Mouse (Mus musculus) erythroblast, embryonic 14.5 days (primary cell): Measurements from ENCODE around the gene Cxcl9. TPM values are rescaled to one million over a fixed set of nuclear protein-coding genes. Genes with fewer than 3 reads are reported as not detected.
"Not testable (repeated sequence)": the region's sequence is repeated elsewhere in the genome, so short reads cannot be mapped to it uniquely, and the experiment has no call there.

Experiments
- H3K27me3 ChIP-seq: 2 replicates; pipeline ENCODE4 v1.6.1; 2012; ENCODE audit warnings: inconsistent platforms; ENCODE audit not compliant: control insufficient read depth
- H3K36me3 ChIP-seq: 2 replicates; pipeline ENCODE4 v1.6.1; 2012; ENCODE audit warnings: mild to moderate bottlenecking, inconsistent platforms; ENCODE audit not compliant: control insufficient read depth
- H3K4me1 ChIP-seq: 2 replicates; pipeline ENCODE4 v1.6.1; 2012; ENCODE audit warnings: inconsistent platforms; ENCODE audit not compliant: control insufficient read depth
- H3K4me3 ChIP-seq: replicated peaks from 2 replicates; pipeline ENCODE3; 2012; ENCODE audit warnings: moderate library complexity, mild to moderate bottlenecking, inconsistent platforms
- H3K9me3 ChIP-seq: 2 replicates; pipeline ENCODE4 v1.6.1; 2012; ENCODE audit warnings: low read length, inconsistent platforms, mixed read lengths; ENCODE audit not compliant: control insufficient read depth
- GATA1 ChIP-seq: IDR thresholded peaks from 2 replicates; pipeline ENCODE4 v1.6.1; 2012; ENCODE audit warnings: low read length, inconsistent platforms, mixed read lengths
- TAL1 ChIP-seq: IDR thresholded peaks from 3 replicates; pipeline ENCODE4 v1.6.1; 2012; ENCODE audit warnings: low read length, inconsistent platforms, mixed read lengths
- polyA plus RNA-seq: library from polyadenylated mRNA; stranded (reverse); fragments of >175 nt; gene quantifications from 2 replicates; pipeline ENCODE4 v1.2.3, GENCODE M21; 2012

Gene Cxcl9
- polyA plus RNA-seq, 1 experiment, result not detected

DNA sequence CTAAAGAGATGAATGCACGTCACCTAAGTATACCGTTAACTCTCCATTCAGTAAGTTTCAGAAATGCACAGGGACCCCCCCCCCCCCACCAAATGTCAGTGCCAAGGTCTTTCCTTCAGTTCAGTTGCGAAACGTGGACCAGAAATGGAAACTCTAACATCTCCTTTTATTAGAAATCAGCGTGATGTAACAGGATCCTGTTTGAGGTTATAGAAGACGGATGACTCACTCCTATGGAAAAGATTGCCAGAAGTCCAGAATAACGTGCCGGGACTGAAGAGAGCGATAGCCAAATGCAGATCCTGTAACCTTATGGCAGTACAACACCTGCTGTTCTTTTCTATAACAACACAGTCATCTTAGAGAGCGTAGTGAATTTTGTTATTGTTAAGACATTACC is 40.5 kb upstream of the Cxcl9 start:
- H3K4me3 ChIP-seq, result no peak overlapping the region
- H3K9me3 ChIP-seq, result no peaks in the 10 kb centered on the region
- no peaks in the 10 kb centered on the region for H3K4me1 ChIP-seq
- H3K36me3 ChIP-seq, result no peaks in the 10 kb centered on the region
- peaks cover 2% of the 10 kb centered on the region; the same call in 1 of the 2 replicates for H3K27me3 ChIP-seq
- TF ChIP-seq TAL1 (no peak), GATA1 (no peak)

DNA sequence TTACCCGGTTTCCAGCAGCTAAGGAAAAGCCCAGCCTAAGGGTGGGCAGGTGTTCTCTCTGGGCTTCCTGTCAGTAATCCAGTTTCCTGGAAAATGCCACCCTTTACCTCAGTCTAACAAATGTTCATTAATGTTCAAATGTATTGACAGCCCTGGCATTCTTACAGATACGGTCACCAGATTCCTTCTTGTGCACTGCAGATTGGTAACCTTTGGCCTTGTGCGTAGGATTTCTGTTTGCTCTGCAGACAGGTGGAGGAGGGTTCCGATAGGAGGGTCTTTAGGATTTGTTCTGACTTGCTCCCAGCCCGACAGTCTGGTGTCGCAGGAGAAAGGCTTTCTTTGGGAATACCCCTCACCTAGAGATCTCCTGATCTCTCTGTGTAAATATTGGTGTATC is 38.7 kb upstream of the Cxcl9 start:
- Histone ChIP-seq H3K4me1 (no peaks in the 10 kb centered on the region), H3K36me3 (no peaks in the 10 kb centered on the region), H3K9me3 (no peaks in the 10 kb centered on the region), H3K27me3 (peaks cover 2% of the 10 kb centered on the region; the same call in 1 of the 2 replicates), H3K4me3 (no peak overlapping the region)
- no peak for TF ChIP-seq TAL1
- TF ChIP-seq GATA1, result no peak

DNA sequence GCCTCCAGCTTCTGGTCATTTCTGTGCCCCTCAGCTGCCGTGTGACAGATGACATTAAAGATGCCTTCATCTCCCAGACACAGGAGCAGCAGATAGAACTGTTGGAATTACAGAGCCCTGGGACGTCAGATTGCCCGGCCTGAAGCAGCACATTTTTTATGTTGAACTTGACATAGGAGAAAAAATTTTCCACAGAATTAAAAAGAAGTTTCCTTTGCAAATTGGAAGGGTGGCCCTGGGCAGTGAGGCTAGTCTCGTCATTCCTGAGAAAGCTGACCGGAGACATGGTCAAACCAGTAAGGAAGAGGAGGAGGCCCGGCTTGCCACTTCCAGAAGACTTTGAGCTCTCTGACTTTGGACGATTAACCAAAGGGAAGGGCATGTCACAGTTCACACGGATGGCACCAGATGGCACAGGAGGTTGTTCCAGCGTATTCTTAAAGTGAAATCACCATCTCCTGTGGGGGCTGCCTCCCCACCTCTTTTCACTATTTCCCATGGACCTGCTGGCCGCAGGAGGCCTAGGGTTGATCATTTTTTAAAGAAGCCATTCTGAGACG is 37.3 kb upstream of the Cxcl9 start:
- H3K36me3 ChIP-seq, result no peaks in the 10 kb centered on the region
- no peaks in the 10 kb centered on the region for H3K4me1 ChIP-seq
- H3K4me3 ChIP-seq, result no peak overlapping the region
- peaks cover 2% of the 10 kb centered on the region; the same call in 1 of the 2 replicates for H3K27me3 ChIP-seq
- H3K9me3 ChIP-seq, result no peaks in the 10 kb centered on the region
- no peak for TF ChIP-seq TAL1

DNA sequence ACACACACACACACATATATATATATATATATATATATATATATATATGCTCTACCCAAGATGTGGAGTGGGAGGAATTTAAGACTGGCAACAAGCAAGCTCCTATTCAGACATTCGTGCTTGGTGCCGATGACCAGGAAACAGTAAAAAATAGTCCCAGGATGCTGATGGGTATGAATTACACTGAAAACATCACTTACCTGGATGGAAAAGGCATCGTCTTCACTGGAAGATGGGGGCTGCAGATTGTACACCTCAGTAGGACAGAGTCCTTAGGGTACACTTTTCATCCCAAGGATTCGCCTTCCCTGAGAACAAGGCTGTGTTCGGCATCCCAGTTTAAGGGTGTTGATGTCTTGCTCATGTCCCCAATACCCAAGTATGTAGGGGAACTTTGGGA is 36.1 kb upstream of the Cxcl9 start:
- Histone ChIP-seq H3K4me1 (no peaks in the 10 kb centered on the region), H3K4me3 (no peak overlapping the region), H3K27me3 (peaks cover 2% of the 10 kb centered on the region; the same call in 1 of the 2 replicates), H3K36me3 (no peaks in the 10 kb centered on the region), H3K9me3 (no peaks in the 10 kb centered on the region)
- TF ChIP-seq TAL1, result no peak
- TF ChIP-seq GATA1, result no peak

DNA sequence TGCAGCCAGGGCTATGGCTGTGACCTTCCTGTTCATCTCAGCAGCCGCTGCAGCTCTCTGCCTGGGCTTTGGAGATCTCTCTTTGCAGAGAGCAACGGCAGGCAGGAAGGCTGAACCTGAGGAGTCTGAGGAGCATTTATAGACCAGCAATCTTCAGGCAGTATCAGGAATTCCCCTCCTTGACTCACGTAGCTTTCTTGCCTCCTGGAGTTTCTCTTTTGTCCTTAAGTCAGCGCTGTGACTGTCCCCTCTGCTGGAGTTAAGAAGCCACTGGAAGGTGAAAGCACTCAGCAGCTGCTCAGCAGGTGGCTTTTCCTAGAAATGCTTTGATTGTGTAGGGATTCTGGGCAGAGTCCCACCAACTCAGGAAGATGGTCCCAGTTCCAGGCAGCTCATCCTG is 35.3 kb upstream of the Cxcl9 start:
- TF ChIP-seq TAL1, result no peak
- no peak for TF ChIP-seq GATA1
- no peaks in the 10 kb centered on the region for H3K36me3 ChIP-seq
- H3K4me1 ChIP-seq, result no peaks in the 10 kb centered on the region
- no peaks in the 10 kb centered on the region for H3K9me3 ChIP-seq
- no peak overlapping the region for H3K4me3 ChIP-seq
- peaks cover 2% of the 10 kb centered on the region; the same call in 1 of the 2 replicates for H3K27me3 ChIP-seq

DNA sequence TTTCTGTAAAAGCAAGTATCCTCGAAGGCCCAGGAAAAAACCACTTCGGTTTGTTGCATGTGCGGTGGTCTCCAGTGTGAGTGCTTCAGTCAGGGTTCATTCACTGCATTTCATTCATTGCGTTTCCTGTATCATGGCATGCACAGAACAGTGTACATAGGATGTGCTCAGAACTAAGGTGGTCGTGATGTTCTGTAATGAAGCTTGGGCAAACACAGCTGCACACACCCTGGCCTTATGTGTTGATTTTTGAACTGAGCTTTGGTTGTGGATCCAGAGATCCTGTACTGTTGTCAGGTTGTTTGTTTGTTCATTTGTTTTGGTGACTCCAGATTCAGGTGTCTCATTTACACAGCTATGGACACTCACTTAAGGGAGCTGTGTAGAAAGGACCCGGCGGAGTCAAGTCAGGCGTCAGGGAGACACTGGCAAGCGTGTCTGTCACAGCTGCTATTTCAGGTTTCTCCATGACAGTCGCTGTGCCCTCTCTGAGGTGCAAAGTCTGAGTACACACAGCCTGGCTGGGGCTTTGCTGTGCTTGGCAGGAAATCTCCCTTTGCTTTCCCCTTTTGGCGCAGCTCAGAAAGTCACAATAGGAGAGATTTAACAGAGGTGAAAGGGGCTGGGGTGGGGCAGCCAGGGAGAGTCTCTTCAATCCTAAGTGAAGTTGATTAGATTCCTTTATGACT is 31.0 kb upstream of the Cxcl9 start:
- Histone ChIP-seq H3K36me3 (no peaks in the 10 kb centered on the region), H3K4me3 (no peak overlapping the region), H3K9me3 (no peaks in the 10 kb centered on the region), H3K4me1 (no peaks in the 10 kb centered on the region), H3K27me3 (no peaks in the 10 kb centered on the region)
- TF ChIP-seq TAL1, result no peak
- no peak for TF ChIP-seq GATA1

DNA sequence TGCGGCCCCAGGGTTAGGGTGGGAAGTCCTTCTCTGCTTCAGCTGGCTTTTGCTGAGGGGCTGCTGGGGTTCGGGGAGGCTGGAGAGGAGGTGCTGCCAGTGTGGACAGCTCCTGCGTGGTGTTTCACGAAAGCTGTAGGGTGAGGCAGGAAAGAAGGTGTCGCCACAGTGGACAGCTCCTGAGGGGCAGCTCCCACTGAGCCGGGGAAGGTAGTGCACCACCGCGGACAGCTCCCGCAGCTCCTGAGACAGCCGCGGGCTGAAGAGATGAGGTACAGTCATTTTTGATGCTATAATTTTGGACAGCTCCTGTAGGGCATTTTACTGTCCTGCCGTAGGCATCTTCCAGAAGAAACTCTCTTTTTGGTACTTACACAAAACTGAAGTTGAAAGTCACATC is 30.2 kb upstream of the Cxcl9 start:
- no peak overlapping the region for H3K4me3 ChIP-seq
- H3K36me3 ChIP-seq, result no peaks in the 10 kb centered on the region
- no peaks in the 10 kb centered on the region for H3K9me3 ChIP-seq
- TF ChIP-seq GATA1 (no peak), TAL1 (no peak)
- H3K4me1 ChIP-seq, result peaks cover 2% of the 10 kb centered on the region
- no peaks in the 10 kb centered on the region for H3K27me3 ChIP-seq

DNA sequence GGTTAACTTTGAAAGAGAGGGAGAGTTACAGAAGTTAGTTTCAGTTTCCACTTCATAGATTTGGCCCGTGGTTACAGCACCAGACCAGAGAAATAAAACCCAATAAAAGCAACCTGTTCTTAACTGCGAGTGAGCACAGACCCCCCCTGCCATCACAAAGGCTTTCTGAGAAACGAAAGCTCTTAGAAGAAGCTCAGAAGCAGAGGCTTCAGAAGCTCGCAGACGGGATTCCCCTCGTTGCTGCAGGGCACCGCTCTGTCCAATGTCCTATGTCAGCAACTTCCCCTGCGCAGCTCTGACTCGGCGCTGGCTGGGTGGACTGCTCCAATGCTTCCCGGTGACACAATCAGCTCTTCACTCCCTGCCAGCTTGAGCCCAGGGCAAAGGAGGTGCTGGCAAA is 25.6 kb upstream of the Cxcl9 start:
- H3K4me1 ChIP-seq, result peaks cover 13% of the 10 kb centered on the region
- no peaks in the 10 kb centered on the region for H3K9me3 ChIP-seq
- TF ChIP-seq TAL1 (no peak), GATA1 (no peak)
- peak overlapping the region; percentile 43 for H3K4me3 ChIP-seq
- H3K36me3 ChIP-seq, result no peaks in the 10 kb centered on the region
- peaks cover 2% of the 10 kb centered on the region for H3K27me3 ChIP-seq

DNA sequence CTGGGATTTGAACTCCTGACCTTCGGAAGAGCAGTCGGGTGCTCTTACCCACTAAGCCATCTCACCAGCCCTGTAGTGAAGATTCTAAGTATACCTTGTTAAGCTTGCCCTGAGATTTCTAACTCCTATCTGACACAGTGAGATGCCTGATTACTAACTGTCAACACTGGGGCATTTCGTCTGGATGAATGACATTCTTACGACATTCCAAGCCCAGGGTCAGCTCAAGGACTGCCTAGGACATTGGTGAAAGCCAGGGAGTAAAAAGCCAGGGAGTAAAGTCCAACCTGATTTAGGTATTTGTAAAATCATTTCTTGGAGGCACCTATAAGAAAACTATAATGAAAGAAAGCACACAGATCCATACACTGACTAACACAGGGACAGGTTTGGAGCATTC is 24.8 kb upstream of the Cxcl9 start:
- H3K4me3 ChIP-seq, H3K36me3 ChIP-seq, H3K9me3 ChIP-seq, H3K27me3 ChIP-seq: not testable (repeated sequence)
- peaks cover 20% of the 10 kb centered on the region for H3K4me1 ChIP-seq

DNA sequence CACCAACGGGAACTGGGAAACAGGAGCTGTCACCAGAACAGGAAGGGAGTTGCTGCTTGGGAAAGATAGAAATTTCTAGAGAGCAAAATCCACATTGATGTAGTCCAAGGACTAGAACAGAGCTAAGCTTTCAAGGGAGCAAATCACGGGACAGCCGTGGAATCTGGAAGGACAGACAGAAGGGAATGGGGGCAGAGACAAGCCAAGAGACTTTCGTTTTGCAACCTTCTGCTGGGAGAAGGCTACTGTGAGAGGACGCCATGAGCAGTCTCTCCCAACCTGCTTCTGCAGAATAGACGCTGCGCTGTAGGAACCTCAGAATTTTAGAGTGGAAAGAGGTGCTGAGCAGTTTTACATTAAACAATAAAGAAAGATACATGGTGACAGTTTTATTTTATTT is 21.9 kb upstream of the Cxcl9 start:
- TF ChIP-seq TAL1 (no peak), GATA1 (no peak)
- no peaks in the 10 kb centered on the region for H3K9me3 ChIP-seq
- peaks cover 24% of the 10 kb centered on the region for H3K4me1 ChIP-seq
- no peaks in the 10 kb centered on the region for H3K36me3 ChIP-seq
- H3K27me3 ChIP-seq, result peaks cover 10% of the 10 kb centered on the region
- H3K4me3 ChIP-seq, result no peak overlapping the region
